Mouse (Mus musculus): ENCODE measurements around the gene Cyp27b1. TPM values are rescaled to one million over a fixed set of nuclear protein-coding genes. Genes with fewer than 3 reads are reported as not detected.
"Not testable (repeated sequence)": the region's sequence is repeated elsewhere in the genome, so short reads cannot be mapped to it uniquely, and the experiment has no call there.

The Cyp27b1 gene
- polyA plus RNA-seq, 2 experiments: 0.07 TPM; not detected in 1

GRCm38 (mm10) chr10:127059968-127060916 is 12.2 kb downstream of the Cyp27b1 start, which contains the start of gene March9:
TSS of gene March9 (minus strand) at chr10:127060184.
- peaks cover 55% of the 10 kb centered on the region for H3K27me3 ChIP-seq (ENCODE audit: control insufficient read depth, insufficient read depth, low read length)
- peak within 1 kb of the TSS; percentile 23 to 61 for H3K4me3 ChIP-seq (ENCODE audit: insufficient read depth in 1 of 2, low read depth in 2 of 2, low read length in 2 of 2)
- ATAC-seq (ENCODE audit: insufficient read depth): no peak
- peaks cover 6% of the 10 kb centered on the region for H3K36me3 ChIP-seq (replicated peaks; ENCODE audit: control insufficient read depth, insufficient read depth, low read depth)
- no peak within 1 kb of the TSS for H3K27ac ChIP-seq
- H3K9ac ChIP-seq (replicated peaks): peak within 1 kb of the TSS; percentile 12; the same call in 1 of the 2 replicates
- H3K4me2 ChIP-seq (ENCODE audit: low read depth): peak within 1 kb of the TSS; percentile 74
- H3K9me3 ChIP-seq (ENCODE audit: control insufficient read depth, low read length): no peaks in the 10 kb centered on the region
- no peak for DNase-seq (ENCODE audit: low read depth in 3 of 3, low spot score in 3 of 3)
- peaks cover 8 to 13% of the 10 kb centered on the region in 2 experiments; a peak in 3 of 4 replicates for H3K4me1 ChIP-seq (replicated peaks; ENCODE audit: control insufficient read depth in 2 of 2, insufficient read depth in 2 of 2, low read length in 1 of 2)
- WGBS (ENCODE audit: insufficient replicate concordance): 2% methylated on average over 69 of the region's 72 CpGs
- TF ChIP-seq EP300 (IDR thresholded peaks at IDR 0.05; ENCODE audit: low read depth) (no peak), CTCF (IDR thresholded peaks at IDR 0.05; ENCODE audit: low read depth) (no peak)

- TF ChIP-seq CTCF (IDR thresholded peaks at IDR 0.05; ENCODE audit: low read depth): no peak
- Histone ChIP-seq H3K4me1 (replicated peaks; ENCODE audit: control insufficient read depth in 2 of 2, insufficient read depth in 2 of 2, low read length in 1 of 2) (peaks cover 8 to 13% of the 10 kb centered on the region in 2 experiments; a peak in 3 of 4 replicates), H3K4me3 (ENCODE audit: insufficient read depth in 1 of 2, low read depth in 2 of 2, low read length in 2 of 2) (no peak overlapping the region), H3K27ac (no peak overlapping the region), H3K9ac (replicated peaks) (no peak overlapping the region), H3K4me2 (ENCODE audit: low read depth) (no peak overlapping the region), H3K36me3 (replicated peaks; ENCODE audit: control insufficient read depth, insufficient read depth, low read depth) (peaks cover 14% of the 10 kb centered on the region), H3K9me3 (ENCODE audit: control insufficient read depth, low read length) (no peaks in the 10 kb centered on the region), H3K27me3 (ENCODE audit: control insufficient read depth, insufficient read depth, low read length) (peaks cover 55% of the 10 kb centered on the region)
- DNase-seq (ENCODE audit: low read depth in 3 of 3, low spot score in 3 of 3): no peak
- no peak for ATAC-seq (ENCODE audit: insufficient read depth)
- 36% methylated on average over 5 of the region's 5 CpGs for WGBS (ENCODE audit: insufficient replicate concordance)
These were observed 13.0 kb downstream of the Cyp27b1 start for GRCm38 (mm10) chr10:127061085-127061484.

DNA sequence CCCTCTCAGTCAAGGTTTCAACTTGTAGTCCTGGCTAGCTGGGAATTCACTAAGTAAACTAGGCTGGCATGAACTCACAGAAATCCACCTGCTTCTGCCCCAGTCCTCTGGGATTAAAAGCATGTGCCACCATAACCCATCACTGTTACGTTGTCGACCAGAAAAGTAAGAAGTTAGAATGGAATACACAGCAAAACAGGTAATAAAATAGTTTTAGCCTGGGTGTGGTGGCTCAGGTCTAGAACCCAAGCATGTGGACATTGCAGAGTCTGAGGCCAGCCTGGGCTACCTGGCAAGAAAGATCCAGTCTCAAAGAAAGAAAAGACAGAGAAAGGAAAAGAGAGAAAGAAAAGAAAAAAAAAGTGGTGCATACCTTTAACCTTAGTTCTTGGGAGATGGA is 13.5 kb downstream of the Cyp27b1 start:
- Histone ChIP-seq H3K36me3 (replicated peaks; ENCODE audit: control insufficient read depth, insufficient read depth, low read depth) (peaks cover 19% of the 10 kb centered on the region), H3K27me3 (ENCODE audit: control insufficient read depth, insufficient read depth, low read length) (peaks cover 55% of the 10 kb centered on the region), H3K4me3 (ENCODE audit: insufficient read depth in 1 of 2, low read depth in 2 of 2, low read length in 2 of 2) (no peak overlapping the region), H3K27ac (no peak overlapping the region), H3K9ac (replicated peaks) (no peak overlapping the region), H3K9me3 (ENCODE audit: control insufficient read depth, low read length) (no peaks in the 10 kb centered on the region), H3K4me1 (replicated peaks; ENCODE audit: control insufficient read depth in 2 of 2, insufficient read depth in 2 of 2, low read length in 1 of 2) (peaks cover 8 to 13% of the 10 kb centered on the region in 2 experiments; a peak in 3 of 4 replicates), H3K4me2 (ENCODE audit: low read depth) (no peak overlapping the region)
- WGBS (ENCODE audit: insufficient replicate concordance): 64% methylated on average over 2 of the region's 2 CpGs
- no peak for DNase-seq (ENCODE audit: low read depth in 3 of 3, low spot score in 3 of 3)
- ATAC-seq (ENCODE audit: insufficient read depth): no peak
- no peak for TF ChIP-seq CTCF (IDR thresholded peaks at IDR 0.05; ENCODE audit: low read depth)
- no peak for TF ChIP-seq EP300 (IDR thresholded peaks at IDR 0.05; ENCODE audit: low read depth)

GRCm38 (mm10) chr10:127062101-127062500 is 14.1 kb downstream of the Cyp27b1 start:
- H3K9me3 ChIP-seq (ENCODE audit: control insufficient read depth, low read length); DNase-seq (ENCODE audit: low read depth in 3 of 3, low spot score in 3 of 3); H3K4me3 ChIP-seq (ENCODE audit: insufficient read depth in 1 of 2, low read depth in 2 of 2, low read length in 2 of 2); H3K9ac ChIP-seq (replicated peaks); H3K27ac ChIP-seq; ATAC-seq (ENCODE audit: insufficient read depth); H3K4me2 ChIP-seq (ENCODE audit: low read depth): not testable (repeated sequence)
- Histone ChIP-seq H3K36me3 (replicated peaks; ENCODE audit: control insufficient read depth, insufficient read depth, low read depth) (peaks cover 24% of the 10 kb centered on the region), H3K4me1 (replicated peaks; ENCODE audit: control insufficient read depth in 2 of 2, insufficient read depth in 2 of 2, low read length in 1 of 2) (peaks cover 8 to 13% of the 10 kb centered on the region in 2 experiments; a peak in 3 of 4 replicates), H3K27me3 (ENCODE audit: control insufficient read depth, insufficient read depth, low read length) (peaks cover 54% of the 10 kb centered on the region)
- 57% methylated on average over 4 of the region's 4 CpGs for whole genome bisulfite sequencing (ENCODE audit: insufficient replicate concordance)

DNA sequence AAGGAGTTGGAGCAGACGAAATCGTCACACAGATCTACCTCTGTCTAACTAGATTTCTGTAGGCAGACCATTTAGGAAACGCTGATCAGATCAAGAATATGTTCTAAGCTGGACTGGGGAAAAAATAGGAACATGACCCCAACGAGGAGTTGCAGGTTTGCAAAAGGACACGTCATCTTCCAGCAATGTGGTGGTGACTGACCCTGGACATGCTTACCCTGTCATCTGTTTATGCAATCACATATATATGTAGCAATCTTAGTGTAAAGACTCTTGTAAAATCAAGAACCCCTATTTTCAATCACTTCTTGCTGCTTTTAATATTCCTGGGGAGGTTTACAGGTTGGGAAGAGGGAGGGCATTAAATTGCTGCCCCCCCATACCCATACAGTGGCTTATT is 14.5 kb downstream of the Cyp27b1 start:
- DNase-seq (ENCODE audit: low read depth in 3 of 3, low spot score in 3 of 3) (no peak), ATAC-seq (ENCODE audit: insufficient read depth) (no peak)
- Histone ChIP-seq H3K9me3 (ENCODE audit: control insufficient read depth, low read length) (no peaks in the 10 kb centered on the region), H3K27ac (no peak overlapping the region), H3K36me3 (replicated peaks; ENCODE audit: control insufficient read depth, insufficient read depth, low read depth) (peaks cover 27% of the 10 kb centered on the region), H3K9ac (replicated peaks) (no peak overlapping the region), H3K4me1 (replicated peaks; ENCODE audit: control insufficient read depth in 2 of 2, insufficient read depth in 2 of 2, low read length in 1 of 2) (peaks cover 8 to 13% of the 10 kb centered on the region in 2 experiments; a peak in 3 of 4 replicates), H3K27me3 (ENCODE audit: control insufficient read depth, insufficient read depth, low read length) (peaks cover 51% of the 10 kb centered on the region), H3K4me3 (ENCODE audit: insufficient read depth in 1 of 2, low read depth in 2 of 2, low read length in 2 of 2) (peak overlapping the region in 1 of 2 experiments; percentile 79; a peak in 1 of 4 replicates), H3K4me2 (ENCODE audit: low read depth) (peak overlapping the region; percentile 93)
- no peak for TF ChIP-seq CTCF (IDR thresholded peaks at IDR 0.05; ENCODE audit: low read depth)
- TF ChIP-seq EP300 (IDR thresholded peaks at IDR 0.05; ENCODE audit: low read depth): no peak
- WGBS (ENCODE audit: insufficient replicate concordance): 49% methylated on average over 5 of the region's 5 CpGs

All from liver, embryonic 14.5 days (tissue).